Mouse (Mus musculus) urinary bladder, adult 18-20 months (tissue): Measurements from ENCODE around the gene Birc3.
"Not testable (repeated sequence)": the region's sequence is repeated elsewhere in the genome, so short reads cannot be mapped to it uniquely, and the experiment has no call there.

Experiments
- DNase-seq, 2 experiments: peaks; one replicate each; pipeline ENCODE4 v3.0.0; 2022; ENCODE audit warnings: low spot score in 2 of 2, mixed read lengths in 2 of 2

Birc3 gene

DNA sequence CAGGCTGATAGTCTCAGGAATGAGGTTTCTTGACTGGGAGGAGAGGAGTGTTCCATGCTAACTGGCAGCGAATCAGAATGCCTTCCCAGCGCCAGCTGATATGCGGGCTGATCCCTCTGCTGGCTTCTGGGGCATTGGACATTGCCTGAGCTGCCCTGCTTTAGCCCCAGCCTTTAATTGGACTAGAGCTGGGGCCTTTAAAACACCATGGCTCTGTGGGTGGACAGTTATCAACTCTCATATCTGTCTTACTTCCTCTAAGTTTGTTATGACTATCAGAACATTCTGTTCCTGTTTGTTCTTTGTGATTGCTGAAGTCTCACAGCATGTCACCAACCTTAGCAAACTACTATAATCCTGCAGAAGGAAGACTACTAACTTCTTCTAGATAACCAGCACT, 5.0 kb downstream of the Birc3 start:
- no peak for DNase-seq

DNA sequence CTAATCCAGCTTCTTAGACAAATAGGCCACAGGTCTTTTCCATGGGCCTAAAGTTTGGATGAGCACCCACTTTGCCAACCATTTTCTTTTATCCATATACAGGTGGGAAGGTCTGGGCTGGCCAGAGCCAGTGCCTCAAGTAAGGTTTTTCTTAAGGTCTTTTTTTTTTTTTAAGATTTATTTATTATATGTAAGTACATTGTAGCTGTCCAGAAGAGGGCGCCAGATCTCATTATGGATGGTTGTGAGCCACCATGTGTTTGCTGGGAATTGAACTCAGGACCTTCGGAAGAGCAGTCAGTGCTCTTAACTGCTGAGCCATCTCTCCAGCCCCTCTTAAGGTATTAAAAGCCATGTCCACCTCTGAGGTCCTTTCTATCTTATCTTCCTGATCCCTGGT, 6.0 kb downstream of the Birc3 start:
- not testable (repeated sequence) for DNase-seq

DNA sequence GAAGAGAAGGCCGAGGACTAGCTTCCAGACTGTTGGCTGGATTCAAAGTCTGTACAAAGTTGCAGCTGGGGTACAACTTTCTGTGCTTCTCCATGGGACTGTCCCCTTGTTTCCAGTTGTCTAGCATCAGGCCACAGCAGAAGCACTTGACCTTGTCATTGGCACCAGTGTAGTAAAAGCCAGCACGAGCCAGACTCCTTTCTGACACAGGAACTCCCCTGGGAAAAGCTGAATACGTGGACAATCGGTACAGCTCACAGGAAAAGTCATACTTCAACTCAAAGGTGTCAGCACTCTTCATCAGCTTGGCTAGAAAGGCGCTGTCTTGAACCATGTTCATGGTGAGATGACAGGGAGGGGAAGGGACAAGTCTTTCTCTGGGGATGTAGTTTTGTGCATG, 12.0 kb downstream of the Birc3 start:
- DNase-seq, result no peak

DNA sequence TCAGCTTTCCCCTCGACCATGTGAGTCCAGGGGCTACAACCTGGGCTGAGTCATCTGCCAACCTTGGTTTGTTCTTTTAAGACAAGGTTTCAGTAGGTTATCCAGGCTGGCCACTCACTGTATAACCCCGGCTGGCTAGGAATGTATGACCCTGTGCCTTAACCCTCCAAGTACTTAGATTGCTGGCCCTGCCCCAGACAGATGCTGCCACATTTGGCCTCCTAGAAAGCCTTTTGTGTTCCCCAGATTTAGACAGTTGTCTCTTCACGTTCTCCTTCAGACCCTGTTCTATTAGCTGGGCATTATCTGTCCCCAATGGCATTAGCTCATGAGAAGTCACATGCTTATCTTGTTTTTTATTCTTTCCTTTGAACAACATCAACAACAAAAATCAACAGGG, 17.1 kb downstream of the Birc3 start:
- no peak for DNase-seq

DNA sequence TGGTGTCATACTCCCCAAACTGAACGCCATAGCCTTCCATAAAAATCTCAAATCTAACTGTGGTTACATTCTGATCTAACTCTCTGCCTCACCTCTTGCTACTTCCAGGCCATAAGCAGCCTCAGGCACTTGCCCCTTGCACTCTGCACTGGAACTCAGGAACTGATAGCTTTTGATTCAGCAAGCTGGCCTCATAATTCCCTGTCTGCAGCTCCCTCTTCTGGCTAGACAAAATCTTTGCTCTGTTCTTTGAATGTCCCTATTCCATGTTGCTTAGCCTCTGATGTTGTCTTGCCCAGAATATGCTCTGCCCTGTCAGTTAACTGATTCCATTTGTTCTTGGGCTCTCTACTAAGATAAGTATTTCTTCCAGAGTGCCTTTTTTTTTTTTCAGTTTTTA, 17.6 kb downstream of the Birc3 start:
- DNase-seq, result peak in 1 of 2 experiments; percentile 8

DNA sequence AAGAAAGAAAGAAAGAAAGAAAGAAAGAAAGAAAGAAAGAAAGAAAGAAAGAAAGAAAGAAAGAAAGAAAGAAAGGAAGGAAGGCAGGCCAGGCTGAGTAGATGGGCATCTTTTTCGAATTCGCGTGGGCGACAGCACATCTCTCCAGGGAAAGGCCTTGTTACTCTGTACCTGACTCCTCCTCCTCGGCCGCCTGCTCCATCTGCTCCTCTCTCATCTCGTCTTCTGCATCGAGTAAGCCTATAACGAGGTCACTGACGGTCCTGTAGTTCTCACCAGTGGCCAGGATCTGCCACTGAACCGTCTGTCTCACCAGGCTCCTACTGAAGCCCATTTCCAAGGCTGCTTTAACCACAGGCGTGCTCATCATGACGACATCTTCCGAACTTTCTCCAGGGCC, 18.8 kb downstream of the Birc3 start:
- DNase-seq, result not testable (repeated sequence)

DNA sequence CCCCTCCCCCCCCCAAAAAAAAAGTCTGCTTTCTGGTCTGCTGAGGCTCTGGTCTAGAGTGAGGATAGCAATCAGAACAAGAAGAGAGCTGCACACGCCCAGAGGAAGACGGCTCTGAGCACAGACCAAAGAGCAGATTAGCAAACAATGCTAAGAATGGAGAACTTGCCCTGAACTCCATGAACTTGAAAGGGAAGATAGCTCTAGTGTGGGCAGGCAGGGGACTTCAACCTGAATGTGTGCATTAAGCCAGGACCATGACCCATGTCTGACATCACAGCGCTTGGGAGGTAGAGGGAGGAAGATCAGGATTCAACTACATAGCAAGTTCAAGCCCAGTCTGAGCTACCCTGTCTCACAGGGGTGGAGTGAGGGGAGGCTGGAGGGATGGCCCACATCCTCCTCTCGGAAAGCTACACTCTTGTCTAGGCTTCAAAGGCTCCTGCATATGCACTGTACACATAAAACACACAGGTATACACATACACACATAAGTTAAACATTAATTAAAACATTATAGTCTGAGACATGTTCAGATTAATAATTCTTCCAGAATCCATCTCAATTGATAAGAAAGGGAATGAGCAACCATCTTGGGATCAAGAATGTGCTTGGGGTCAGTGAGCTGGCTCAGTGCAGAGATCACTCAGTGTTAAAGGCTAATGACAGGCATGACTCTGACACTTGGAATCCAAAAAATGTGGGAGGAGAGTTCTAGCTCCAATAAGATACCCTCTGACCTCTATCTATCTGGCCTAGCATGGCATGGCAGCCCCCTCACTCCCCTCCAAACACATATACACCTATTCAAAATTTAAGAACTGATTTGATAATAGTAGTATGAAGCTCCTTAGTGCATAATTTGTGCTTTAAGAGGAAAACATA, 20.4 kb downstream of the Birc3 start:
- no peak for DNase-seq

DNA sequence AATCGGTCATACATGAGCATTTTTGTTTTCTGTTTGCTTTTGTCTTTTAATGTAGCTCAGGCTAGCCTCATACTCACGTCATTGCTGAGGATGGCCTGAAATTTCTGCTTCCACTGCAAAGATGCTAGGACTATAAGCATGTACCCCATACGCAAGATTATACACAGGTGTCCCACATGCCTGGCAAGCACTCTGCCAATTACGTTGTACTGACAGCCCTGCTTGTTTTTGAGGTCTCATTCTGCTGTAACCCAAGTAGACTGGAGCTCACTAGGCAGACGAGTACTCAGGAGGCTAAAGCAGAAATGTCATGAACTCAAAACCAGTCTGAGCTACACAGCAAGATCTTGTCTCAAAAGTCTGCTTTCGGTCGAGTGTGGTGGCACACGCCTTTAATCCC, 21.1 kb downstream of the Birc3 start:
- no peak for DNase-seq

DNA sequence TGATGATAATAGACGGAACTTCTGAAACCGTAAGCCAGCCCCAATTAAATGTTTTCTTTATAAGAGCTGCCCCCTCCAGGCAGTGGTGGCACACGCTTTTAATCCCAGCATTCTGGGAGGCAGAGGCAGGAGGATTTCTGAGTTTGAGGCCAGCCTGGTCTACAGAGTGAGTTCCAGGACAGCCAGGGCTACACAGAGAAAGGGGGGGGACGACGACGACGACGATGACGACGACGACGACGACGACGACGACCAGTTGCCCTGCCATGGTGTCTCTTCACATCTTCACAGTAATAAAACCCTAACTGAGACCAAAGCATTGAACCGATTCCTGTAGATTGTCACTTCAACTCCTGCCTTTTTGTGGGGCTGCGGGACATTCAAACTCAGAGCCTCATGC, 24.8 kb downstream of the Birc3 start:
- DNase-seq, result no peak

DNA sequence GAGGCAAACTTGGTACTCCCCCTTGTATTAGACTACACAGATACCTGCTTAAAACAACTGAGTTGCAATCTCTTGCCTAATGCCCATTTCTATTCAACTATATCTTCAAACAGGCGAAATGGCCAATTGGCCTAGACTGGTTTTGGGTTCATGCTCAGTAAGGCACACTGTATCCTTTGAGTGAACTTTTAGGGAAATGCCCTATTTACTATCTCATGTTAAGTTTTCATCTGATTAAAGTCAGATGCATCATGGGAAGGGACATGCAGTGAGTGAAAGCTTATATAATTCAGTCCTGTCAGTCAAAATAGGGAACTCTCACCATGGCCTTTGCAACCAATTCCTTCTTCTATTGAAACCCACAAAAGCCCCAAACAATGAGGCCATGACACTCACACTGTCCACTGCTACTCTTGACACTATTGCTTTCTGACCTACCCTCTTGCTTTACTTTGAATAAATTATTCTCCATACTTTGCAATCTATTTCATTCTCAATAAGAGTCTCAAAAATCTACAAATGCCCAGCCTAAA, 26.3 kb downstream of the Birc3 start:
- DNase-seq, result no peak

DNA sequence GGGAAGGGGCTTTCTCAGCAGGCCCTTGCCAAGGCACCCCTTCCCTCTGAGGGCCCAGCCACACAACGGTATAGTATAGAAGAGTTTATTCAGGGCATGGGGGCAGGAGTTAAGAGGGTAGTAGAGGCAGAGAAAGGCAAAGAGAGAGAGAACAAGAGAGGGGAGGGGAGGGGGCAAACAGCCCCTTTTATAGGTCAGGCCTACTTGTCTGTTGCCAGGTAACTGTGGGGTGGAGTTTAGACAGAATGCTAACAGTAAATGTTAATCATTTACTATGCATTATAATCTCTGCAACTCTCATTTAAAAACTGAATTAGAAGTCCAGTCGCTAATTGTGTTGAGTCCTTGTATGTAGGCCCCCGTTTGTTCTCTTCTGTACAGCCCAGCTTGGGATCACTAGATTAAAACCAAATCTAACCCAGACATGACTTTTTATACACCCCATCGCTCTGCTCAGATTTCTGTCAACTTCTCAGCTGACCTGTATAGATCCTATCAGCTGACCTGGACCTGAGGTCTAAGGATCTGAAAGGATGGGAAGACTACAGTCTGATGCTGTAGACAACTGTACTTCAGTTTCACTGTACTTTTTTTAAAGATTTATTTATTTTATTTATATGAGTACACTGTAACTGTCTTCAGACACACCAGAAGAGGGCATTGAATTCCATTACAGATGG, 27.6 kb downstream of the Birc3 start:
- no peak for DNase-seq

DNA sequence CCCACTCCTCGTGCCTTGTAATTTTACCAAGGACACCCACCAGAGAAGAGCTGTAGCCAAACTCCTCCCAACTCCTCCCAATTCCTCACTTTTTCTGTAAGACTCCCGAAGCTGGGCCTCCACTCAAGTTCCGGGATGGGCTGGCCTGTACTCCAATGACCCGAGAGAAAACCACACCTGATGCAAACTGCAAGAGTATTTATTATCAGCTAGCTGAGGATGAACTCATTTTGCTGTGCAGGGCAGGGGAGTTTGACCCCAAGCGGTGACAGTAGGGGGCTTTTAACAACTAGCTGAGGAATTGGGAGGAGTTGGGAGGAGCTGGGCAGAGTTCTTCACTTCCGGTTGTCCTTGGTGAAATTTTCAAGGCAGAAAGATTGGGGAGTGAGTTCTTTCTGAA, 31.8 kb downstream of the Birc3 start:
- no peak for DNase-seq

DNA sequence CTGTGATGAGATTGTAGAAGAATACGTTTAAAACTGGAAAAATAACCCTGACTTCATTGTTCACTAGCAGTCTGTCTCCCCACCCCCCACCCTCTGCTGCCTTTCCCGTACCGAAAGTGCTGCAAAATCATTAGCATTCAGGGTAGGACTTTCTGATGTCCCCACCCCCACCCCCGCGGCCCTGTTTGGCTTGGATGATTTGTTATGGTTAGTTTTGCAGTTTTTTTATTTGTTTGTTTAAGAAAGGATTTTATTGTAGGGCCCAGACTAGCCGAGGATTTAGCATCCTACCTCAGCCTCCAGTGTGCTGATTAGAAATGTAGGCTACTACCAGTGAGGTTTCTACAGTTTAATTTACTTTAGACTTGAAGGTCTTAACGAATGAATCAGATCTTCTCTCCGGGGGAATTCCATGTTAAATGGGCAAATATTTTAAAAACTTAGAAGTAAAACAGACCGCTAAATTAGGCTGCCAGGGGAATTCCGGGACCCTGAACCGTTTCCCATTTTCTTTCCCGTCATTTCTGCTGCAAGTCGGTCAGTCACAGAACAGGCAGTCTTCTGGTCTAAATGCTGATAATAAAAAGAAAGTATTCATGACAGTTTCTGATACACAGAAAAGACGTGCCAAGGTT, 35.1 kb downstream of the Birc3 start:
- DNase-seq, result no peak

DNA sequence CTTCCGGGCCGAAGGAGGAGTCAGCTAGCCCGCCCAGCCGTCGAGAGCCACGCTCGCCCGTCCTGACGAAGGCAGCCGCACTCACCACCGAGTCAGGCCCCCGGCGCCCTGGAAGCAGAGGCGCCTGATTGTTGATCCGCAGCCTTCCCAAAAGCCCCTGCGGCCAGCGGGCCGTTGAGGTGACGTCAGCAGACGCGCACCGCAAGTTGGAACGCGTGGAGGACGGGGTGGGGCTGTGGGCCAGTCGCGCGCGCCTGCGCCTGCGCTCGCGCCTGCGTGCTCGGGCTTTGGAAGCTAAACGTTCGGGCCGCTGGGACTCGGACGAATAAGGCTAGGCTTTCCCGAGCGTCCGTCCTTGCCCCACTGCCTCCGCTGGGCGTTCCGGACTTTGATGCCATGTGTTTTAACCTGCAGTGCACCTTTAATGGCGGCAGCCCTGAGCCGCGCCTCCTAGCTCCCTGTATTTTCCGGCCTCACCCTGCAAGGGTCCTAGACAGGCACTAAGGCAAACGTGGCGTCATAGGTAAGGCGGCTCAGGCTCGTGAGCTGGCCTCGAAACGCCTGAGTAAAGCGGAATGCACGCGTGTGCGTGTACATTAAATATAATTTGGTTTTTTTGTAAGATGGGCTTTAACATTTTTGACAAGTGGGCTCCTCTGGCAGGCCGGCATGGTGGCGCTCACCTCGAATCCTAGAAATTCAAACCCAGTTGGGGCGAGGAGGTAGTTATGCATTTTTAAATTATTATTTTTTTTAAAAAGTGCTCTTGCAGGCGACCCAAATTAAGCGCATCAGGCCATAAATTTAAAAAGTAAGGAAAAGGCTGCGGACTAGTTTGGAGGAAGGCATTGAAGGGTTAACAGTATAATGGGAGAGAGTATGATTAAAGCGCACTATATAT, 35.8 kb downstream of the Birc3 start, which contains the start of gene Birc2:
Gene Birc2, minus strand, starts transcription at position 160 of the 901 bp plus-strand sequence.
- DNase-seq, result peak; percentile 84 to 94

DNA sequence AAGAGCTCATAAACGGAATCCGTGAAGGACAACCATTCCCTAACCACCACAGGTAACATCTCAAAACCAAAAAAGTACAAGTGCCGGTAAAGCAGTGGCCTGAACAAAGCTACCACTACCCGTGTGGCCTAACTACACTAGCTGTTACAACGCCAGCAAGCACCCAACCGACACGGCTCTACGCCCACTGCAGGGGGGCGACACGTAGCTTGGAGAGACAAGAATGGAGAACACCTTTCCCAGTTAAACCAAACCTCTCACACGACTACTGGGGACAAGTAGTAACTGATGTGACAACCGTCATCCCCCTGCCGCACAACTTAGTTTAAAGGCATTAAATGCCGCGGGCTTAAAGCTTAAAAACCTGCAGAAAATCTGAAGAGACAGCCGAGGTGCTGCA, 36.7 kb downstream of the Birc3 start:
- peak in 1 of 2 experiments; percentile 15 for DNase-seq

DNA sequence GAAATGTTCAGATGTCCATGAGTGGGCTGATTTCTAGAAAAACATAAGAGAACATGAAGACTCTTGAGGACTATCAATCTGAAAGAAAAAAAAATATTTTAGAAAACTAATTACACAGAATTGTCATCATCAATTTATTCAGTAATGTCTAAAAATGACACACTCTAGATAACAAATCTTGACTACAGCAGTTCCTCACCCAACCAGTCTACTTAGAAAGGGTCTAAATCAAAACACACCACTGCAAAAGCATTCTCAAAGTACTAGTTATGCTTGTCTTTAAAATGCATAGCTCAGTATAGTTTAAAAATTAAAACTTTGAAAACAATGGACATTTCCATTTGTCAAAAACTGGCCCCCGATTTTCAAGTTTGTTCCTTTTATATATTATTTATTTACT, 37.7 kb downstream of the Birc3 start:
- no peak for DNase-seq

DNA sequence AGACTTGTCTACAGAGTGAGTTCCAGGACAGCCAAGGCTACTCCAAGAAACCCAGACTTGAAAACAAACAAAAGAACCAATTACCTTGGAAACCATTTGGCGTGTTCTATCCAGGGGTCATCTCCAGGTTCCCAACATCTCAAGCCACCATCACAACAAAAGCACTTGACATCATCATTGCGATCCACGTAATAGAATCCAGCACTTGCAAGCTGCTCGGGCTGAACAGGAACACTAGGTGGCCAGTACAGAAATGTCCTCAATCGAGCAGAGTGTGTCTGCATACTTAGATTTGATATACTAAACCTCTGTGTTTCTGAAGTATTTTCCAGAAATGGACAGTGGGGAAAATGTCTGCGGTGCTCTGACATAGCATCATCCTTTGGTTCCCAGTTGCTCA, 39.6 kb downstream of the Birc3 start:
- DNase-seq, result no peak

DNA sequence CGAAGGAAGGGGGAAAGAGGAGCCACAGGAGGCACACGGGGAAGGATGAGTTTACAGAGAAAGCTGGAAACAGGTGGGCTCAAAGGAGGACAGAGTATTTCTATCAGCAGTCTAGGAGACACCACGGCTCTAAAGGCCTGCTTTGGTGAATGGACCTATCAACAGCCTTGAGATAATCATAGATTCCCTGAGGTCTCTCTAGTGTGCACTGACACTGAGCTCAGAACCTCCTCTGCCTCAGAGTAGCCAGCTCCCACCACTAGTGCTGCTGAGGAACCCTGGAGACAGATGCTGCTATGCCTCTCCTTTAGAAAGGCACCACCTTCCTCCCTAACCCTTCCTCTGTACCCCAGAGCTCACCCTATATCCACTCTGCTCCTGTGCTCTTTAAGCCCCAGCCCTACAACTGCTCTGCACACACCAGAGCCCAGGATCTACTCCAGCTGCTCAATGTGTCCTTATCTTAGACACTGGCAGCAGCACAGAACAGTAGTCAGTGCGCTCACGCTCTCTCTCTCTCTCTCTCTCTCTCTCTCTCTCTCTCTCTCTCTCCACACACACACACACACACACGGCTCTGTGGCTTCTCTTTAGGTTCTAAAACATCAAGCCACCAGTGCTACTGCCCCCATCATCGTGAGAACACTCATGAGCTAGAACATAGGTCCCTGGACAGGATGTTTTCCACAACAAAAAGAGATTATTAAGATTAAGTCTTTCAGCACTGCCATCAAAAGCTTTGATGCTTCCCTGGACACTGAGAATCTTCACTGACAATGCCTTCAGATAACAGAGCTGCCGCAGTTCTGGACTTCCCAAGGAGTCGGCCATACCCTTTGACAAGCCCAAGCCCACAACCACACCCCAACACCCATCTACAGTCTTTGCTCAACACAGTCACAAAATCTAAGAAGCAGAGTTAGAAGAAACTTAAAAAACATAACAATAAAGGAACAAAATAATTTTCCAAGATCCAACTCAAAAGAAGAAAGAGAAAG, 43.2 kb downstream of the Birc3 start:
- no peak for DNase-seq

DNA sequence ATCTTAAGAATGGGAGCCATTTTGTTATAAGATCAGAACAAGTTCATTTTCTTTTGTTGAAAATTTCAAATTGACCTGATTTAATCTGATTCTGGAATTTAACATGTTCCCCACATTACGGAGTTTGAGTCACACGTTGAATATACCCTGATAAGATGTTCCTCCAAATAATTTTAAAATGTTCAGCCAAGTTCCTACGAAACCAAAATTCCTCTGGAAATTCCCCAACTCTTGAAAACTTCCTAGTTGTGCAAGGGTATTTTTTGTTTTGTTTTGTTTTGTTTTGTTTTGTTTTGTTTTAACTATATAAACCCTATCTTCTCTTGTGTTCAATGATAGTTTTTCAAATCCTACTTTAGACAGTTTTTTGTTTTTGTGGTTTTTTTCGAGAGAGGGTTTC, 44.3 kb downstream of the Birc3 start:
- DNase-seq, result no peak

DNA sequence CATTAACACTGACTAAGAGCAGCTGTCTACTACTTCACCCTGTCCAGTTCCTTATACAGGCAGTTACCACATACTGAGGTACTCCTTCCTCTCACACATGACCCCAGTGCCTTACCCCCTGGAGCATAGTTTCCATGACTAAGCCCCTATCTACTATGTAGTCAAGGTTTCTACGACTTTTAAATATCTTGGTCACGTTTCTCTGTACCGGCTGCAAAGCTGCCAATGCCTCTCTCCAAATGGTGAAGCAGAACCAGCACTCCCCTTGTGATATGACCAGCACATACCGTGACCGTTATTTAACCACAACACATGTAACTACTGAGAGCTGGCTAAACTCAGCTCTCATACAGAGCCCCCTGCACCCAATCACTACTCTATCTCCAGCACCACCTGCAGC, 48.1 kb downstream of the Birc3 start:
- DNase-seq, result no peak
